ENCODE assay signal across 8 mouse cellular contexts in genomic region chr6:4557678-4558077, GRCm38 (mm10). TPM values are rescaled to one million over a fixed set of nuclear protein-coding genes. Genes with fewer than 3 reads are reported as not detected.
DNase-seq lines count a peak whose midpoint lies in the region; ATAC-seq and TF ChIP-seq lines count a peak whose summit lies in the region.

No protein-coding gene starts in this region.

- no peak overlapping the region for H3K27ac ChIP-seq in forebrain, embryonic 12.5 days
- H3K27ac ChIP-seq in lung, postnatal 0 days (ENCODE audit: low read length): no peak overlapping the region

- WGBS in forebrain, embryonic 12.5 days: 13% methylated on average over 7 of the region's 7 CpGs
- WGBS in lung, postnatal 0 days: 13% methylated on average over 7 of the region's 7 CpGs

- H3K79me2 ChIP-seq in C2C12 (ENCODE audit: control insufficient read depth, insufficient read depth): no peaks in the 10 kb centered on the region

- no peak overlapping the region for H3K4me2 ChIP-seq in forebrain, embryonic 12.5 days
- no peak overlapping the region for H3K4me2 ChIP-seq in lung, postnatal 0 days (replicated peaks; ENCODE audit: low read depth, low read length)

- no peaks in the 10 kb centered on the region for H3K9me3 ChIP-seq in forebrain, embryonic 12.5 days
- H3K9me3 ChIP-seq in lung, postnatal 0 days (ENCODE audit: low read length): no peaks in the 10 kb centered on the region

- no peak for TF ChIP-seq EP300 in lung, postnatal 0 days (IDR thresholded peaks at IDR 0.05)

- ATAC-seq in forebrain, embryonic 12.5 days (ENCODE audit: low FRiP score): peak; percentile 55; the same call in 1 of the 2 replicates
- peak; percentile 69 to 87; a peak in 3 of 4 replicates for ATAC-seq in hematopoietic stem cell, adult 5-6 weeks (replicated peaks in 1 of 2; ENCODE audit: insufficient read depth in 1 of 2, low FRiP score in 2 of 2, low TSS enrichment in 1 of 2, low read depth in 1 of 2, poor library complexity in 2 of 2, severe bottlenecking in 2 of 2)
- ATAC-seq in lung, postnatal 0 days: peak; percentile 83

- no peak overlapping the region for H3ac ChIP-seq in C2C12 (ENCODE audit: control insufficient read depth, insufficient read length, low read depth)

- peak; percentile 71 for DNase-seq in adipocyte (ENCODE audit: low spot score)
- DNase-seq in layer of hippocampus, postnatal 14 days (ENCODE audit: low spot score in 2 of 2): peak; percentile 17 to 49
- peak; percentile 84 for DNase-seq in lung, postnatal 0 days (ENCODE audit: low spot score)
- peak; percentile 23 for DNase-seq in right cerebral cortex, postnatal 25 days
- DNase-seq in urinary bladder, adult 2 months (ENCODE audit: low spot score): no peak

- no peaks in the 10 kb centered on the region for H3K27me3 ChIP-seq in C2C12 (ENCODE audit: control insufficient read depth, insufficient read depth, insufficient read length)
- no peaks in the 10 kb centered on the region for H3K27me3 ChIP-seq in forebrain, embryonic 12.5 days
- H3K27me3 ChIP-seq in lung, postnatal 0 days (replicated peaks; ENCODE audit: insufficient read depth, low read length): no peaks in the 10 kb centered on the region

- no peaks in the 10 kb centered on the region for H3K36me3 ChIP-seq in C2C12 (ENCODE audit: control insufficient read depth, insufficient read depth)
- no peaks in the 10 kb centered on the region for H3K36me3 ChIP-seq in forebrain, embryonic 12.5 days (replicated peaks)
- H3K36me3 ChIP-seq in lung, postnatal 0 days (ENCODE audit: insufficient read depth, low read length): no peaks in the 10 kb centered on the region

- TF ChIP-seq CTCF in C2C12 (IDR thresholded peaks at IDR 0.05; ENCODE audit: control insufficient read depth, insufficient read depth, insufficient read length): peak; percentile 18
- TF ChIP-seq CTCF in lung, postnatal 0 days (IDR thresholded peaks at IDR 0.05): peak; percentile 79

- H3K9ac ChIP-seq in forebrain, embryonic 12.5 days: no peak overlapping the region
- no peak overlapping the region for H3K9ac ChIP-seq in lung, postnatal 0 days (replicated peaks; ENCODE audit: low read depth)

- H3K79me3 ChIP-seq in C2C12 (ENCODE audit: low read depth): no peaks in the 10 kb centered on the region

- H3K4me1 ChIP-seq in forebrain, embryonic 12.5 days: peaks cover 29% of the 10 kb centered on the region
- no peaks in the 10 kb centered on the region; the same call in 1 of the 2 replicates for H3K4me1 ChIP-seq in lung, postnatal 0 days (ENCODE audit: insufficient read depth, low read depth, low read length)

- H3K4me3 ChIP-seq in C2C12 (ENCODE audit: insufficient read depth, poor library complexity, severe bottlenecking): no peak overlapping the region
- H3K4me3 ChIP-seq in forebrain, embryonic 12.5 days (replicated peaks): no peak overlapping the region
- no peak overlapping the region for H3K4me3 ChIP-seq in lung, postnatal 0 days (ENCODE audit: low read depth, low read length)

TF ChIP-seq in C2C12, 6 proteins besides CTCF, POLR2A, EP300 and RAD21:
- TF ChIP-seq FOSL1 (IDR thresholded peaks at IDR 0.05; ENCODE audit: insufficient read depth, low read length, poor library complexity, severe bottlenecking) (no peak), USF1 (IDR thresholded peaks at IDR 0.05; ENCODE audit: low read depth) (no peak), MAX (IDR thresholded peaks at IDR 0.05) (no peak)

RNA-seq across cellular contexts. Expression of gene Casd1, which starts 43.0 kb away (rescaled TPM):
- 4.9 TPM for polyA plus RNA-seq in C2C12 (2012; fragmentation: generic; extraction: Trizol)
- polyA plus RNA-seq in forebrain, embryonic 12.5 days (2016; fragmentation: Nextera tagmentation; extraction: Ambion mirVana): 35.3 and 36.7 TPM in 2 replicates
- 68.8 and 146 TPM in 2 replicates for total RNA-seq in hematopoietic stem cell, adult 5-6 weeks (2017)
- total RNA-seq in layer of hippocampus, postnatal 14 days (2021): 10 to 100 TPM; 44.8 to 47.4 TPM
- 18.4 and 21.7 TPM in 2 replicates for polyA plus RNA-seq in lung, postnatal 0 days (2015; fragmentation: Nextera tagmentation; extraction: Ambion mirVana)
- 29.1 and 29.2 TPM in 2 replicates for polyA plus RNA-seq in urinary bladder, adult 2 months (2012; rRNA removed)

RNA-seq across cellular contexts. Expression of gene Col1a2, which starts 53.1 kb away (rescaled TPM):
- 144 TPM for polyA plus RNA-seq in C2C12 (2012; fragmentation: generic; extraction: Trizol)
- polyA plus RNA-seq in forebrain, embryonic 12.5 days (2016; fragmentation: Nextera tagmentation; extraction: Ambion mirVana): 146 and 193 TPM in 2 replicates
- total RNA-seq in hematopoietic stem cell, adult 5-6 weeks (2017): 0.35 and 0.50 TPM in 2 replicates
- total RNA-seq in layer of hippocampus, postnatal 14 days (2021): 10 to 100 TPM; 35.9 to 51.1 TPM
- polyA plus RNA-seq in lung, postnatal 0 days (2015; fragmentation: Nextera tagmentation; extraction: Ambion mirVana): 349 and 355 TPM in 2 replicates
- 1,014 and 1,293 TPM in 2 replicates for polyA plus RNA-seq in urinary bladder, adult 2 months (2012; rRNA removed)
